Mouse (Mus musculus): ENCODE measurements around the gene Dedd2. TPM values are rescaled to one million over a fixed set of nuclear protein-coding genes. Genes with fewer than 3 reads are reported as not detected.

The Dedd2 gene
- polyA plus RNA-seq, 1 experiment from 2014 or later, result 14.9 TPM

DNA sequence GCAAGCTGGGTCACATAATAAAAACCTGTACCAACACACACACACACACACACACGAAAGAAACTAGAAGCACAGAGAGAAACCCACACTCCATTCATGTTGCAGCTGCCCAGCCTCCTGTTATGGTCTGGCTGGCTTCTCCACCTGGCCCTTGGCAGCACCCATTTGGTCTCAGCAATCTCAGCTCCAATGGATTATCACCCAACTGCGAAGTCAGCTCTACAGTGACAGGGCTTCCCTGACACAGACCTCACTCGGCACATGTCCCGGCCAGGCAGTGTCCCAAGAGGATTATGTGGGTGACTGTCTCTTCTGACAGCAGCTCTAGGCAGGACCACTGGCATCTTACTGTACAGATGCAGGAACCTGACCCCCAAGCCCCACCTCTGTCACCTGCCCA, 9.9 kb downstream of the Dedd2 start:
- Histone ChIP-seq H3K4me2 (ENCODE audit: low read depth, low read length) (no peak overlapping the region), H3K27ac (ENCODE audit: low read depth, low read length) (no peak overlapping the region), H3K36me3 (ENCODE audit: control insufficient read depth, insufficient read depth, low read length) (peaks cover 23% of the 10 kb centered on the region), H3K9ac (replicated peaks; ENCODE audit: low read depth, low read length) (no peak overlapping the region), H3K9me3 (ENCODE audit: control insufficient read depth, low read length) (no peaks in the 10 kb centered on the region), H3K4me3 (ENCODE audit: low read depth, low read length) (no peak overlapping the region), H3K4me1 (ENCODE audit: control insufficient read depth, insufficient read depth, low read length) (no peaks in the 10 kb centered on the region), H3K27me3 (ENCODE audit: control insufficient read depth, insufficient read depth, low read length) (no peaks in the 10 kb centered on the region)
- 87% methylated on average over 4 of the region's 4 CpGs for WGBS
- no peak for ATAC-seq (ENCODE audit: low read depth)

DNA sequence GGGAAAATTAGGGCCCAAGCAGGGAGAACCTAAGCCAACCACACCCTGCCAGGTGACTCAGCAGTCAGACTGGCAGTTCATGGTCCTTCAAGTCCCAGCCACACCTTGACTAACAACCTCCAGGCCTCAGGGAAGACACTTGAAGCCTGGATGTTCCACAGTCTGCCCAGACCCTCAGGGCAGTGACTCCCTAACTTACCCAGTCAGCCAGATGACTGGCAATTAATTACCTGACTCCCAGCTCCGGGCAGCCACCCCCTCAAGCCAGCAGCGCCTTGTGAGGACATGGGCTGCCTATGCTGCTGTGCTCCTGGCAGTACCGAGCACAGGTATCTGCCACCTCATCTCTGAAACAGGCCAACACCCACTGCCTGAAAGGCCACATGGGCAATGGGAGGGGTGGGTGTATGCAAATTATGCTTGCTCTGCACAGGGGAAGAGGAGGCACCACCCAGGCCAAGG, 11.2 kb downstream of the Dedd2 start:
- Histone ChIP-seq H3K4me2 (ENCODE audit: low read depth, low read length) (no peak overlapping the region), H3K36me3 (ENCODE audit: control insufficient read depth, insufficient read depth, low read length) (peaks cover 20% of the 10 kb centered on the region), H3K27me3 (ENCODE audit: control insufficient read depth, insufficient read depth, low read length) (no peaks in the 10 kb centered on the region), H3K9me3 (ENCODE audit: control insufficient read depth, low read length) (no peaks in the 10 kb centered on the region), H3K4me1 (ENCODE audit: control insufficient read depth, insufficient read depth, low read length) (no peaks in the 10 kb centered on the region), H3K27ac (ENCODE audit: low read depth, low read length) (no peak overlapping the region), H3K9ac (replicated peaks; ENCODE audit: low read depth, low read length) (no peak overlapping the region), H3K4me3 (ENCODE audit: low read depth, low read length) (no peak overlapping the region)
- 83% methylated on average over 3 of the region's 3 CpGs for WGBS
- ATAC-seq (ENCODE audit: low read depth), result no peak

- Histone ChIP-seq H3K36me3 (ENCODE audit: control insufficient read depth, insufficient read depth, low read length) (peaks cover 36% of the 10 kb centered on the region), H3K4me1 (ENCODE audit: control insufficient read depth, insufficient read depth, low read length) (no peaks in the 10 kb centered on the region), H3K27me3 (ENCODE audit: control insufficient read depth, insufficient read depth, low read length) (no peaks in the 10 kb centered on the region), H3K4me2 (ENCODE audit: low read depth, low read length) (no peak overlapping the region), H3K9ac (replicated peaks; ENCODE audit: low read depth, low read length) (no peak overlapping the region), H3K9me3 (ENCODE audit: control insufficient read depth, low read length) (no peaks in the 10 kb centered on the region), H3K4me3 (ENCODE audit: low read depth, low read length) (no peak overlapping the region), H3K27ac (ENCODE audit: low read depth, low read length) (no peak overlapping the region)
- no peak for ATAC-seq (ENCODE audit: low read depth)
- 92% methylated on average over 16 of the region's 16 CpGs for WGBS
Observed at GRCm38 (mm10) chr7:25206094-25206830, 14.2 kb downstream of the Dedd2 start.

GRCm38 (mm10) chr7:25205355-25206093, 14.9 kb downstream of the Dedd2 start:
- peaks cover 36% of the 10 kb centered on the region for H3K36me3 ChIP-seq (ENCODE audit: control insufficient read depth, insufficient read depth, low read length)
- no peaks in the 10 kb centered on the region for H3K9me3 ChIP-seq (ENCODE audit: control insufficient read depth, low read length)
- no peak overlapping the region for H3K4me2 ChIP-seq (ENCODE audit: low read depth, low read length)
- H3K27me3 ChIP-seq (ENCODE audit: control insufficient read depth, insufficient read depth, low read length), result no peaks in the 10 kb centered on the region
- H3K4me3 ChIP-seq (ENCODE audit: low read depth, low read length), result no peak overlapping the region
- H3K27ac ChIP-seq (ENCODE audit: low read depth, low read length), result no peak overlapping the region
- H3K4me1 ChIP-seq (ENCODE audit: control insufficient read depth, insufficient read depth, low read length), result no peaks in the 10 kb centered on the region
- ATAC-seq (ENCODE audit: low read depth), result no peak
- no peak overlapping the region for H3K9ac ChIP-seq (replicated peaks; ENCODE audit: low read depth, low read length)
- 83% methylated on average over 16 of the region's 16 CpGs for WGBS

GRCm38 (mm10) chr7:25203624-25204023, 16.8 kb downstream of the Dedd2 start:
- H3K36me3 ChIP-seq (ENCODE audit: control insufficient read depth, insufficient read depth, low read length), result peaks cover 22% of the 10 kb centered on the region

DNA sequence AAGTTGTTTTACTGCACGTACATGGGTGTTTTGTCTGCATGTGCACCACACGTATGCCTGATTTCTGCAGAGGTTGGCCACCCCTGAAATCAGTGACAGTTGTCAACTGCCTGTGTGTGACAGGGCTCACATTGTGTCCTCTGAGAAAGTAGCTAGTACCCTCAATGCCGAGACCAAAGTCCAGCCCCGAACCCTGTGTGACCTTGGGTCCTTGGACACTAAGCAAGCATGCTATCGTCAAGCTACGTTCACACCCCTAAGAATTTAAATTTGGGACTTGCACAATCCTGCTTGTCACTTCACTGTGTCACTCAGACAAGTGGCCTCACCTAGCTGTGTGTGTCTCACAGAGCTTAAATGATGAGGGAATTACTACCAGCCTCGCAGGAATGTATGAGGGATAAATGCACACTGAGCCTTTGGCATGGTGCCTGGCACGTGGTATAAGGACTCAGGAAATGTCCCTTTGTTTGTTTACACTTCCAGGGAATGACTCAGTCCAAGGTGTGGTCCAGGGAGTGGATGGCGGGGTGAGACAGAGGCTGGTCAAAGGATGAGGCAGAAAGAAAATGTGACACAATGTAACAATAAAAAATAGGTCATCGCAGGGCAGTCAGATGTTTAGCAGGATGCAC, 22.9 kb downstream of the Dedd2 start:
- no peak overlapping the region for H3K4me2 ChIP-seq (ENCODE audit: low read depth, low read length)
- no peaks in the 10 kb centered on the region for H3K27me3 ChIP-seq (ENCODE audit: control insufficient read depth, insufficient read depth, low read length)
- ATAC-seq (ENCODE audit: low read depth), result no peak
- 68% methylated on average over 10 of the region's 10 CpGs for WGBS
- H3K27ac ChIP-seq (ENCODE audit: low read depth, low read length), result no peak overlapping the region
- peaks cover 3% of the 10 kb centered on the region; the same call in 1 of the 2 replicates for H3K36me3 ChIP-seq (ENCODE audit: control insufficient read depth, insufficient read depth, low read length)
- no peak overlapping the region for H3K4me3 ChIP-seq (ENCODE audit: low read depth, low read length)
- H3K9me3 ChIP-seq (ENCODE audit: control insufficient read depth, low read length), result no peaks in the 10 kb centered on the region
- no peaks in the 10 kb centered on the region for H3K4me1 ChIP-seq (ENCODE audit: control insufficient read depth, insufficient read depth, low read length)
- H3K9ac ChIP-seq (replicated peaks; ENCODE audit: low read depth, low read length), result no peak overlapping the region

More at GRCm38 (mm10) chr7:25203624-25204023, 16.8 kb downstream of the Dedd2 start:
- H3K27me3 ChIP-seq (ENCODE audit: control insufficient read depth, insufficient read depth, low read length), result no peaks in the 10 kb centered on the region
- H3K4me1 ChIP-seq (ENCODE audit: control insufficient read depth, insufficient read depth, low read length), result no peaks in the 10 kb centered on the region
- H3K27ac ChIP-seq (ENCODE audit: low read depth, low read length), result no peak overlapping the region
- WGBS, result 90% methylated on average over 20 of the region's 20 CpGs
- H3K9me3 ChIP-seq (ENCODE audit: control insufficient read depth, low read length), result no peaks in the 10 kb centered on the region
- no peak overlapping the region for H3K9ac ChIP-seq (replicated peaks; ENCODE audit: low read depth, low read length)
- no peak for ATAC-seq (ENCODE audit: low read depth)
- H3K4me3 ChIP-seq (ENCODE audit: low read depth, low read length), result no peak overlapping the region
- no peak overlapping the region for H3K4me2 ChIP-seq (ENCODE audit: low read depth, low read length)

GRCm38 (mm10) chr7:25196107-25196506, 24.3 kb downstream of the Dedd2 start:
- no peaks in the 10 kb centered on the region for H3K9me3 ChIP-seq (ENCODE audit: control insufficient read depth, low read length)
- H3K36me3 ChIP-seq (ENCODE audit: control insufficient read depth, insufficient read depth, low read length), result no peaks in the 10 kb centered on the region
- no peak overlapping the region for H3K9ac ChIP-seq (replicated peaks; ENCODE audit: low read depth, low read length)
- no peaks in the 10 kb centered on the region for H3K4me1 ChIP-seq (ENCODE audit: control insufficient read depth, insufficient read depth, low read length)
- H3K4me3 ChIP-seq (ENCODE audit: low read depth, low read length), result no peak overlapping the region
- H3K4me2 ChIP-seq (ENCODE audit: low read depth, low read length), result no peak overlapping the region
- H3K27ac ChIP-seq (ENCODE audit: low read depth, low read length), result no peak overlapping the region
- ATAC-seq (ENCODE audit: low read depth), result no peak
- 89% methylated on average over 9 of the region's 9 CpGs for WGBS
- no peaks in the 10 kb centered on the region for H3K27me3 ChIP-seq (ENCODE audit: control insufficient read depth, insufficient read depth, low read length)

DNA sequence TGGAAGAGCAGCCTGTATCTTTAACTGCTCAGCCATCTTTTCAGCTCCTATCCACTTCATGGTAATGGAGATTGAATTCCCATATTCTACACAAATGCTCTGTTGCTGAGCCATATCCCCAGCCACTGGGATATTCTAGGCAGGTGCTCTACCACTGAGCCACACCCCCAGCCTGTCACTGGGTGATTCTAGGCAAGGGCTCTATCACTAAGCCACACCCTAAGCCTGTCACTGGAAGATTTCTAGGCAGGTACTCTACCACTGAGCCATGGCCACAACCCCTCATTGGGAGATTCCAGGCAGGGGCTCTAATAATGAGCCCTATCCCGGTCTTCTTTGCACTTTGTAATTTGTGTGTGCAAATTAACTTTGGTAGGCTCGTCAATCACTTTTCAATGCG, 25.3 kb downstream of the Dedd2 start:
- Histone ChIP-seq H3K4me2 (ENCODE audit: low read depth, low read length) (no peak overlapping the region), H3K27ac (ENCODE audit: low read depth, low read length) (no peak overlapping the region), H3K4me3 (ENCODE audit: low read depth, low read length) (no peak overlapping the region), H3K27me3 (ENCODE audit: control insufficient read depth, insufficient read depth, low read length) (no peaks in the 10 kb centered on the region), H3K9me3 (ENCODE audit: control insufficient read depth, low read length) (no peaks in the 10 kb centered on the region), H3K9ac (replicated peaks; ENCODE audit: low read depth, low read length) (no peak overlapping the region), H3K4me1 (ENCODE audit: control insufficient read depth, insufficient read depth, low read length) (no peaks in the 10 kb centered on the region), H3K36me3 (ENCODE audit: control insufficient read depth, insufficient read depth, low read length) (no peaks in the 10 kb centered on the region)
- ATAC-seq (ENCODE audit: low read depth), result no peak
- WGBS, result 79% methylated on average over 3 of the region's 3 CpGs

- no peak overlapping the region for H3K4me3 ChIP-seq (ENCODE audit: low read depth, low read length)
- no peak overlapping the region for H3K9ac ChIP-seq (replicated peaks; ENCODE audit: low read depth, low read length)
- WGBS, result 76% methylated on average over 8 of the region's 8 CpGs
- no peaks in the 10 kb centered on the region for H3K27me3 ChIP-seq (ENCODE audit: control insufficient read depth, insufficient read depth, low read length)
- no peaks in the 10 kb centered on the region for H3K9me3 ChIP-seq (ENCODE audit: control insufficient read depth, low read length)
- H3K4me1 ChIP-seq (ENCODE audit: control insufficient read depth, insufficient read depth, low read length), result no peaks in the 10 kb centered on the region
- H3K36me3 ChIP-seq (ENCODE audit: control insufficient read depth, insufficient read depth, low read length), result no peaks in the 10 kb centered on the region
- ATAC-seq (ENCODE audit: low read depth), result no peak
- no peak overlapping the region for H3K27ac ChIP-seq (ENCODE audit: low read depth, low read length)
- H3K4me2 ChIP-seq (ENCODE audit: low read depth, low read length), result no peak overlapping the region
Observed at GRCm38 (mm10) chr7:25192110-25192509, 28.3 kb downstream of the Dedd2 start.
